Mouse (Mus musculus) neural tube, embryonic 15.5 days (tissue): ENCODE measurements at regions not wholly inside any gene's neighbourhood (a gene's known extent, or its start where the extent isn't known, plus 50 kb on each side); places are given as distances from the start of the nearest gene placed in this dataset.

ENCODE experiments used
- ATAC-seq: fragments of 200-750 bp; cut with Nextera tagmentation; 2 replicates; pipeline ENCODE4 v1.8.0; 2017; ENCODE audit warnings: mild to moderate bottlenecking, moderate TSS enrichment, moderate library complexity; ENCODE audit not compliant: low FRiP score
- H3K27ac ChIP-seq: fragments of 300-500 bp; sonication (generic); replicated peaks from 2 replicates; pipeline ENCODE4 v1.5.1; 2015; ENCODE audit warnings: mild to moderate bottlenecking, inconsistent platforms
- H3K27me3 ChIP-seq: fragments of 300-500 bp; sonication (generic); replicated peaks from 2 replicates; pipeline ENCODE4 v1.6.1; 2015; ENCODE audit warnings: inconsistent platforms
- H3K36me3 ChIP-seq: fragments of 300-500 bp; sonication (generic); 2 replicates; pipeline ENCODE4 v1.6.1; 2015; ENCODE audit warnings: inconsistent platforms
- H3K4me1 ChIP-seq: fragments of 300-500 bp; sonication (generic); 2 replicates; pipeline ENCODE4 v1.6.1; 2015; ENCODE audit warnings: inconsistent platforms
- H3K4me2 ChIP-seq: fragments of 300-500 bp; sonication (generic); 2 replicates; pipeline ENCODE4 v1.6.1; 2015; ENCODE audit warnings: inconsistent platforms, mild to moderate bottlenecking, moderate library complexity
- H3K4me3 ChIP-seq: fragments of 300-500 bp; sonication (generic); replicated peaks from 2 replicates; pipeline ENCODE4 v1.5.1; 2015; ENCODE audit warnings: mild to moderate bottlenecking, inconsistent platforms
- H3K9ac ChIP-seq: fragments of 300-500 bp; sonication (generic); replicated peaks from 2 replicates; pipeline ENCODE4 v1.6.1; 2015; ENCODE audit warnings: mild to moderate bottlenecking, inconsistent platforms
- H3K9me3 ChIP-seq: fragments of 300-500 bp; sonication (generic); replicated peaks from 2 replicates; pipeline ENCODE4 v1.6.1; 2016; ENCODE audit warnings: inconsistent platforms
- WGBS: fragments of 180-500 bp; shearing (Covaris S2); methylation state at CpG from one replicate; pipeline ENCODE4 v1.1.7; 2015; ENCODE audit warnings: mixed read lengths; 5-methylcytosine and 5-hydroxymethylcytosine counted together

DNA sequence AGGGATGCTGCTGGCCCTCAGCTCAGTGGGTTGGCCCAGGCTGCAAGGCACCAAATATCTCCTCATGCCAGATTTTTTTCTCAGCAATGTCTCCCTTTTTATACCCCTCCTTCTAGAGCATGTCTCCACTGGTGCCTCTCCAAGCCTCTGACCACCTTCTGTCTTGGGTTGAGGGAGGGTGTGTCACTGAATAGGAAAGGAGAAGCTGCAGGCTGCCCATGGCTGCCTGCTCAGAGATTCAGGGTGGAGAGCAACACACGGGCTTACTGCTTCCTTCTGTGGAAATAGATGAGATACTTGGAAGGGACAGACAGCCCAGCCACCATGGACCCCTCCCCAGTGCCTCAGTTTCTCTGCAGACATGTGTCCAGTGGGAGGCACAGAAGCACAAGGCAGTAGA lies 156.0 kb downstream of the Sec61b start:
- Histone ChIP-seq H3K9ac (no peak overlapping the region), H3K27me3 (no peaks in the 10 kb centered on the region), H3K27ac (no peak overlapping the region), H3K4me2 (no peak overlapping the region), H3K4me1 (no peaks in the 10 kb centered on the region), H3K9me3 (no peaks in the 10 kb centered on the region), H3K4me3 (no peak overlapping the region), H3K36me3 (no peaks in the 10 kb centered on the region)
- ATAC-seq = no peak
- WGBS = 65% methylated on average over 1 of the region's 1 CpGs

DNA sequence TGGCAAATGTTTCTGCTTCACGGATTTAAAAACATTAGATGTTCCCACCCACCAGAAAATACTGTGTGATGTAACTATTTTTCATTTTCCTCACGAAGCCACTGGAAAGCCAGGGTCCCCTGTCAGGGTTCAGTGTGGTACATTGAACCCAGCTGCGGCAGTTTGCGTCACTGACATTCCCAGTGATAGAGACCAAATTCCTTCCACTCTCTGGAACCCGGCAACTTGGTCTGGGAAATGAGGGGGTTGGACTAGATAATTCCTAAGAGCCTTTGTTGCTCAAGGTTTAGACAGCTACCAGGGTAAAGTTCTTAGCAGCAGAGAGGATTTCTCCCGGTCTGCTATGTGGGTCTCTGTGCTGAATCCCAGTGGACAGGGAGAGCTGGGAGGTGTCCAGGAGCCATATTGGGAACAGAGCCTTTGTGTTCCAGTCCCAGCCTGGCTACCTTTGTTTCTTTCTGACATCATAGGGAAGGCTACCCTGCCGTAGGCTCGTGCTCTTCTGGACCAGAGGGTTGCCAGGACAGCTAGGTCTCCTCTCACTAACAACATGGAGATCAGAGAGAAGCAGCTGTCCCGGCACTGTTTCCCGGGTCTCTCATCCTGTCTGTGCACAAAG lies 164.5 kb downstream of the Sec61b start:
- Histone ChIP-seq H3K4me3 (no peak overlapping the region), H3K9ac (no peak overlapping the region), H3K4me1 (no peaks in the 10 kb centered on the region), H3K27me3 (no peaks in the 10 kb centered on the region), H3K36me3 (no peaks in the 10 kb centered on the region), H3K9me3 (no peaks in the 10 kb centered on the region), H3K27ac (no peak overlapping the region), H3K4me2 (no peak overlapping the region)
- ATAC-seq = no peak
- WGBS = 55% methylated on average over 10 of the region's 10 CpGs

DNA sequence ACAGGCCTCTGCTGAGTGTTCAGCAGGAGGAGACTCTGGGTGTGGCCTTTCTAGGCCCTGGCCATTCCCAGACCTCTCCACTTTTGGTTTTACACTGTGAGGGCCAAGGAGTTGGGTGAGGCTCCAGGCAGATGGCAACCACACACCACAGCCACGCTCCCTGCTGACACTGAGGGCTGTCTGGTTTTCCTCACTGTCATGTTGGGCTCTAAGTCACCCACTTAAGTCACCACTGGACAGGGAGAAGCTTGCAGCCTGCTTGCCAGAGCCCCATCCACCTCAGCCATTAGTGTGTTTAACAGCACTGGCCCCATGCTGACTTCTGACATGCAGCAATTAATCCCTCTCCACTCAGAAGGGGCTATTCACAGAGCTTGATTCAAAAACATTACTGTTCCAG lies 170.6 kb downstream of the Sec61b start:
- no peaks in the 10 kb centered on the region for H3K4me1 ChIP-seq
- WGBS = 55% methylated on average over 1 of the region's 1 CpGs
- no peak overlapping the region for H3K9ac ChIP-seq
- H3K27me3 ChIP-seq = no peaks in the 10 kb centered on the region
- H3K27ac ChIP-seq = no peak overlapping the region
- H3K4me3 ChIP-seq = no peak overlapping the region
- no peak; the same call in 1 of the 2 replicates for ATAC-seq
- H3K4me2 ChIP-seq = no peak overlapping the region
- no peaks in the 10 kb centered on the region for H3K9me3 ChIP-seq
- no peaks in the 10 kb centered on the region for H3K36me3 ChIP-seq

DNA sequence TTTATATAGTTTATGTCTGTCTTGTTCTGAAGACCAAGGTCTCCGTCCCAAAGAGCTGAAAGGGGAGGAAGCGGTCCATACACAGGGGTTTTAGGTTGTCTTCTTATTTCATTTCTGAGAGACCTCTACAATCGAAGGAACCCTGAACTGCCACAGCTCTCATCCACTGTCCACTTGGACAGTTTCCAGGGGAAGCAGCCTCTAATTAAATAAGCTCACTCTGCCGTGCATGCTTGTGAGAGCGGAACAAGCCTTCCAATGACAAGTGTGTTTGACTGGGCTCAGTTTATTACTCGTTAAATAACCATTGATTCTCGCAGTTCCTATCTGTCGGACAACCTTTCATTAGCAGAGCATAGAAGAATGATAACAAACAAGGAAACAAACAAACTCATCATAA lies 174.2 kb downstream of the Sec61b start:
- Histone ChIP-seq H3K9ac (no peak overlapping the region), H3K4me2 (no peak overlapping the region), H3K4me3 (no peak overlapping the region), H3K36me3 (no peaks in the 10 kb centered on the region), H3K27ac (no peak overlapping the region), H3K27me3 (no peaks in the 10 kb centered on the region), H3K4me1 (peaks cover 9% of the 10 kb centered on the region; the same call in 1 of the 2 replicates), H3K9me3 (no peaks in the 10 kb centered on the region)
- 55% methylated on average over 8 of the region's 8 CpGs for WGBS
- no peak for ATAC-seq

DNA sequence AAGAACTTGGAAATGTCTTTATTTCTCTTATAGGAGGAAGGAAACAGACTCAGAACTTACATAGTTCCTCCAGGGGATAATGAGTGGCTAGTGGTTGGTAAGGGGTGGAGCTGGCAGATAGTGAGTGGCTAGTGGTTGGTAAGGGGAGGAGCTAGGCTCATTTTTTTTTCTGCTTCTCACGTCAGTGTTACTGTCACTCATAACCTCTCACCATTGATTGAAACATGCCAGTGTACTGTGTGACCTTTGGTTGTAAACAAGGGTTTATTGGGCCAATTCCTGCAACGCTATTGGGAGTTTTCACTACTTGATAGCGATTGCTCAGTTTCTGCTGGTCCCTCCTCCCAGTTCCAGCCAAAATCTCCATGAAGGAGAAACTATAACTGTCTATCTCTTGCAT lies 175.5 kb downstream of the Sec61b start:
- H3K27me3 ChIP-seq = no peaks in the 10 kb centered on the region
- no peak overlapping the region for H3K27ac ChIP-seq
- H3K4me3 ChIP-seq = no peak overlapping the region
- 77% methylated on average over 3 of the region's 3 CpGs for WGBS
- H3K9ac ChIP-seq = no peak overlapping the region
- no peak for ATAC-seq
- no peak overlapping the region for H3K4me2 ChIP-seq
- no peaks in the 10 kb centered on the region for H3K36me3 ChIP-seq
- peaks cover 9% of the 10 kb centered on the region; the same call in 1 of the 2 replicates for H3K4me1 ChIP-seq
- no peaks in the 10 kb centered on the region for H3K9me3 ChIP-seq

DNA sequence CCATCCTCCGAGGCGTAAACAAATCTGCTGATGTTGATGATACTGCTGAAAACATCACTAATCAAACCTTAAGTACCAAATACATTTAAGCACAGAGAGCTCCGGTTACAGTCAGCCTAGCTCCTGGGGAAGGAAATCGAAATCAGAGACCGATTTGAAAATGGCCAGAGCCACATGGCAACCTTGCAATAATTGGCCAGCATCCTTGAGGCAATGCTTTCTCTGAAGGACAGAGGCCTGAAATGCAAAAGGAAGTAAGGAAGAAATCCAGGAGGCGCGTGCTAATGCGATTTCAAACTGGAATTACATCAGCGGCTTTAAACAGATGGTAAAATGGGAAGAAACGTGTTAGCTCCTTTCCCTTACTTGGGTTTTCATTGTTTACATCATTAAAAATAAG lies 177.1 kb downstream of the Sec61b start:
- H3K4me3 ChIP-seq = no peak overlapping the region
- no peak overlapping the region for H3K27ac ChIP-seq
- H3K9me3 ChIP-seq = no peaks in the 10 kb centered on the region
- peaks cover 9% of the 10 kb centered on the region; the same call in 1 of the 2 replicates for H3K4me1 ChIP-seq
- 75% methylated on average over 10 of the region's 10 CpGs for WGBS
- no peak overlapping the region for H3K4me2 ChIP-seq
- no peak overlapping the region for H3K9ac ChIP-seq
- no peaks in the 10 kb centered on the region for H3K36me3 ChIP-seq
- no peak for ATAC-seq
- H3K27me3 ChIP-seq = no peaks in the 10 kb centered on the region

DNA sequence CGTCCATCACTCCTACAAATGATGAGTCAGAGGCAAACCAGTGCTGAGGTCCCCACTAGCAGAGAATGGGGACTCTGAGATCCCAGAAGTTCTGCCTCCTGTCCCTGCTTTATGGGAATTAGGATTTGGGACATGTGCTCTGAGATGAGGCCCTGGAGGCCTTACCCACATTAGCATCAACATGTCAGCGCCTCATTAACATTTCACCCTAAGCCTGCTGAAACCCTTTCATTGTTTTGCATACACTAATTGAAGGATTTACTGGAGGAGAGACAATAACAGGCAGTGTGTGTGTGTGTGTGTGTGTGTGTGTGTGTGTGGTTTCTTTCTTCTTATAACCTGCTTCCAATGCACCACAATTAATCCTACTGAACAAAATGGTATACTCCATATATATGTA lies 178.7 kb downstream of the Sec61b start:
- no peak overlapping the region for H3K27ac ChIP-seq
- no peaks in the 10 kb centered on the region for H3K36me3 ChIP-seq
- no peak for ATAC-seq
- no peak overlapping the region for H3K4me3 ChIP-seq
- no peaks in the 10 kb centered on the region for H3K9me3 ChIP-seq
- H3K4me2 ChIP-seq = no peak overlapping the region
- WGBS = 33% methylated on average over 2 of the region's 2 CpGs
- no peaks in the 10 kb centered on the region for H3K27me3 ChIP-seq
- H3K9ac ChIP-seq = no peak overlapping the region
- H3K4me1 ChIP-seq = peaks cover 9% of the 10 kb centered on the region; the same call in 1 of the 2 replicates

DNA sequence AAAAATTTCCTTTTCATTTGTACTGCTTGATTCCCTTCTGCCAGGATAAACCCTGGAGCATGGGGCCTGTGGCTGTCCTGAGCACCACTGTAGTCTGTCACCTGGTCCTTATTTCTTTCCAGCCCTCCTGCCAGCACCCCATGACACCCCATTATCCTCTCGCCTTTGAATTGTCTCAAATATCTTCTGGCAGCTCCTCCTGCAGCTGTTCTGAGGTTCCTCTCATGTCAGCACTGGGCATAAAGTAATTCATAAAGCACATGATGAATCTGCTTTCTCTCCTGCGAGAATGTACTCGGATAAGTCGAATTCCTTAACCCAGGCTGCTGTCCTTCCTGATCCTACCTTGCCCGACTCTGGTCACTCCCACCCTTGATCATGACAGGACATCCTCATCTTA lies 195.1 kb downstream of the Sec61b start:
- no peak overlapping the region for H3K27ac ChIP-seq
- peaks cover 5% of the 10 kb centered on the region; the same call in 1 of the 2 replicates for H3K4me1 ChIP-seq
- 83% methylated on average over 5 of the region's 5 CpGs for WGBS
- no peak overlapping the region for H3K4me3 ChIP-seq
- ATAC-seq = no peak
- H3K9ac ChIP-seq = no peak overlapping the region
- H3K4me2 ChIP-seq = no peak overlapping the region
- H3K27me3 ChIP-seq = no peaks in the 10 kb centered on the region
- H3K36me3 ChIP-seq = no peaks in the 10 kb centered on the region
- no peaks in the 10 kb centered on the region for H3K9me3 ChIP-seq

DNA sequence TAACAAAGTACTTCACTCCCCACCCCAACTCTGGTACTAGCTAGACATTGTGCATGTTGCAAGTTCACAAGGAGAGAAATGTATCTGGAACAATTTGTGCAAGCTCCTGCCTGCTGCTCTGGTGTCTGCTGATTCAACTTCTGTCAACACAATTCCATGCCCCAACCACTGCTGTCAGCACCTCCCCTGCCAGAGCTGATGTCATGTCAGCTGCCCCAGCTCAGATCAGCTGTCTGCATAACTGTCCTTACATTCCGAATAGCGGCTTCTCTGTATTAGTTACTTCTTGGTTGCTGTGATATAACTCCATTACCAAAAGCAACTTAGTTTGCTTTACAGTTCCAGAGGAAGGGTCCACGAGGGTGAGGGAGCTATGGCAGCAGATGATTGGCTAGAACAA lies 196.0 kb downstream of the Sec61b start:
- 77% methylated on average over 3 of the region's 3 CpGs for WGBS

DNA sequence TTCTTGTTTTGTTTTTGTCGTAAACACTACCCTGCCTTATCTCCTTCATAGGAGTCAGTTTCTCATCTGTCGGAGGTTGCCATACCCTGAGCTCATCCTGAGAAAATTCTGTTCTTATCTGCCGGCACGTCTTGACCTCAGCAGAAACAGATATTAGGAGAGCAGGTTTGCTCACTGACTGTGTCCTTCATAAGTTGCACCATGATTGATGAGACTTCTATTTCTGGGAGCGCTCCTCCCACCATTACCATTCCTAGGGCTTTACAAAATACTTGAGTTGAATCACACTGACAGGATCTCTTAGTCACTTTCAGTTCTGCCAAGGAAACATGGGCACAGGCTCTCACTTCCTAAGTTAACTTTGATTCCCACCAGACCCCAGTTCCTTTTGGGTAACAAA lies 196.9 kb downstream of the Sec61b start:
- H3K36me3 ChIP-seq = no peaks in the 10 kb centered on the region
- WGBS = 92% methylated on average over 5 of the region's 5 CpGs
- no peaks in the 10 kb centered on the region for H3K9me3 ChIP-seq
- H3K9ac ChIP-seq = no peak overlapping the region
- no peaks in the 10 kb centered on the region for H3K27me3 ChIP-seq
- H3K4me3 ChIP-seq = no peak overlapping the region
- H3K4me1 ChIP-seq = no peaks in the 10 kb centered on the region
- no peak for ATAC-seq
- H3K4me2 ChIP-seq = no peak overlapping the region
- no peak overlapping the region for H3K27ac ChIP-seq

More for the DNA sequence above, 196.0 kb downstream of the Sec61b start:
- H3K4me3 ChIP-seq = no peak overlapping the region
- H3K9ac ChIP-seq = no peak overlapping the region
- H3K9me3 ChIP-seq = no peaks in the 10 kb centered on the region
- H3K4me2 ChIP-seq = no peak overlapping the region
- ATAC-seq = no peak
- peaks cover under 1% of the 10 kb centered on the region; the same call in 1 of the 2 replicates for H3K4me1 ChIP-seq
- no peak overlapping the region for H3K27ac ChIP-seq
- H3K27me3 ChIP-seq = no peaks in the 10 kb centered on the region
- H3K36me3 ChIP-seq = no peaks in the 10 kb centered on the region

DNA sequence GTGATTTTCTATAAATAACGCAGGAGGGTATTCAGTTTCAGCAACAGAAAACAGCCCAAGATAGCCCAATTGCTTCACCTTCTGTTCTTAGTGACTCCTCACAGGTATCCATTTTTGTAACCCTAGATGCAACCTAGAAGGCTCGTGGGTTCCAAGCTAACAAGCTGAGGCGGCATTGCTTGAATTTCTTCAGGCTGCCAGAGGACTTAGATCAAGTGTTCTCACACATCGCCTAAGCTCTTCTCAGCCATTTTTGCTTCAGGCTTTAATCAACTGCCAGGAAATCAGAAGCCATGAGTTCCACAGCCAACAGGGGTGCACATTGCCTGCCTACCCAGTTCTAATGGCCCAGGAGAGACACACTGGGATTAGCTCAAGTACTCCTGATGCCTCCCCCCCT lies 206.7 kb downstream of the Sec61b start:
- 93% methylated on average over 4 of the region's 4 CpGs for WGBS
- H3K36me3 ChIP-seq = no peaks in the 10 kb centered on the region
- no peak for ATAC-seq

DNA sequence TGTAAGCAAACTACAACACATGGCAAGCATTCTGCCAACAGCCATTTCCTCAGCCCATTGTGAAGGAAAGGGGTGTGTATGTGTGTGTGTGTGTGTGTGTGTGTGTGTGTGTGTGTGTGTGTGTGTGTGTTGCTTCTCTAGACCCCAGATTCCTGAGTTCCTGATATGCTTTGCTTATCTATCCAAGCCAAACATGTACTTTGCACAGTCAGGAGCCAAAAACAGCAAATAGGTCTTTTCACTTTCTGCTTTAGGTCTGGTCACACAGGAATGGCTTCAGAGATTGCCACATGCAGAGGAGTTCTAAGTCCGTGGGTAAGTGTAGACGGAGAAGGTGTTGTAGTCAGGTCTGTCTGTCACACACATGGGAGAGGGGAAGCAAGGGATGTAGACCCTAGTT lies 216.7 kb downstream of the Sec61b start:
- H3K36me3 ChIP-seq = no peaks in the 10 kb centered on the region
- no peak overlapping the region for H3K4me2 ChIP-seq
- WGBS = 95% methylated on average over 2 of the region's 2 CpGs
- H3K27ac ChIP-seq = no peak overlapping the region
- no peak for ATAC-seq
- H3K9ac ChIP-seq = no peak overlapping the region
- H3K4me1 ChIP-seq = no peaks in the 10 kb centered on the region
- no peaks in the 10 kb centered on the region for H3K27me3 ChIP-seq
- no peak overlapping the region for H3K4me3 ChIP-seq
- H3K9me3 ChIP-seq = no peaks in the 10 kb centered on the region

More for the DNA sequence above, 206.7 kb downstream of the Sec61b start:
- no peak overlapping the region for H3K4me2 ChIP-seq
- no peaks in the 10 kb centered on the region for H3K27me3 ChIP-seq
- H3K9me3 ChIP-seq = no peaks in the 10 kb centered on the region
- H3K4me3 ChIP-seq = no peak overlapping the region
- no peaks in the 10 kb centered on the region for H3K4me1 ChIP-seq
- no peak overlapping the region for H3K27ac ChIP-seq
- H3K9ac ChIP-seq = no peak overlapping the region

DNA sequence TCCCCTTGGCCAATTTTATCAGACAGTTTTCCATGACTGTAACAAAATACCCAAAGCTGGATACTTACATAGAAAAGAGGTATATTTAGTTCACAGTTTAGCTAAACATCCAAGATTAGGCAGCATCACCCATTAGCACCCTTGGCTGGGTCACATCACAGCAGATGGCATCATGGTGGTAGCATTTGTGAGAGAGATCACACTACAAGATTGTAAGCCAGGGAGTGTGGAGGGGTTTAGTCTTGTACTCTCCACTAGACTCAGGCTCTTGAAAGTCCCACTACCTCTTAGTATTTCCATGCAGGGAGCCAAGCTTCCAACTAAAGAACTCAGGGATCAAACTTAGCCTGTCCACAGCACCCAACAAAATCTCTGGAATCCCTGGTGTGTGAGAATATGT lies 218.2 kb downstream of the Sec61b start:
- no peaks in the 10 kb centered on the region for H3K4me1 ChIP-seq
- ATAC-seq = no peak
- H3K4me2 ChIP-seq = no peak overlapping the region
- no peaks in the 10 kb centered on the region for H3K36me3 ChIP-seq
- H3K27me3 ChIP-seq = no peaks in the 10 kb centered on the region
- no peak overlapping the region for H3K4me3 ChIP-seq
- no peak overlapping the region for H3K27ac ChIP-seq
- H3K9me3 ChIP-seq = no peaks in the 10 kb centered on the region
- no peak overlapping the region for H3K9ac ChIP-seq
